Mouse (Mus musculus) myocyte (in vitro differentiated cells): Measurements from ENCODE around the gene Usp12.

Source experiments
- CEBPB ChIP-seq: IDR thresholded peaks from 2 replicates; pipeline ENCODE4 v1.6.1; 2011; ENCODE audit warnings: mild to moderate bottlenecking, moderate library complexity; ENCODE audit not compliant: poor library complexity, insufficient read depth, severe bottlenecking
- E2F4 ChIP-seq: IDR thresholded peaks from one replicate; pipeline ENCODE4 v1.6.1; 2011; ENCODE audit warnings: mild to moderate bottlenecking, control low read depth, moderate library complexity; ENCODE audit not compliant: insufficient read depth
- MAX ChIP-seq: IDR thresholded peaks from one replicate; pipeline ENCODE4 v1.6.1; 2011; ENCODE audit warnings: low read depth, mild to moderate bottlenecking, control low read depth
- MYOD1 ChIP-seq, 3 experiments: IDR thresholded peaks; one replicate each; pipeline ENCODE4 v1.6.1; 2011; ENCODE audit warnings: control low read depth in 2 of 3, low read depth in 2 of 3, mild to moderate bottlenecking in 2 of 3, moderate library complexity in 1 of 3; ENCODE audit not compliant: insufficient read length in 2 of 3, control insufficient read depth in 1 of 3
- MYOG ChIP-seq, 3 experiments: IDR thresholded peaks; one replicate each; pipeline ENCODE4 v1.6.1; 2011; ENCODE audit warnings: control low read depth in 2 of 3, low read depth in 2 of 3, mild to moderate bottlenecking in 2 of 3; ENCODE audit not compliant: insufficient read length in 2 of 3, control insufficient read depth in 1 of 3, insufficient read depth in 1 of 3
- POLR2A ChIP-seq: IDR thresholded peaks from one replicate; pipeline ENCODE4 v1.6.1; 2011; ENCODE audit warnings: low read depth, mild to moderate bottlenecking, control low read depth, moderate library complexity; ENCODE audit not compliant: insufficient read length
- POLR2AphosphoS2 ChIP-seq: IDR thresholded peaks from one replicate; pipeline ENCODE4 v1.6.1; 2011; ENCODE audit warnings: low read depth, control low read depth; ENCODE audit not compliant: insufficient read length
- REST ChIP-seq: IDR thresholded peaks from one replicate; pipeline ENCODE4 v1.6.1; 2011; ENCODE audit warnings: mild to moderate bottlenecking, control low read depth, moderate library complexity; ENCODE audit not compliant: insufficient read depth, insufficient read length
- SRF ChIP-seq: IDR thresholded peaks from one replicate; pipeline ENCODE4 v1.6.1; 2011; ENCODE audit warnings: low read depth; ENCODE audit not compliant: control insufficient read depth, insufficient read length
- TCF12 ChIP-seq: IDR thresholded peaks from one replicate; pipeline ENCODE4 v1.6.1; 2011; ENCODE audit warnings: mild to moderate bottlenecking, control low read depth; ENCODE audit not compliant: poor library complexity, insufficient read depth, severe bottlenecking
- USF1 ChIP-seq: IDR thresholded peaks from one replicate; pipeline ENCODE4 v1.6.1; 2011; ENCODE audit warnings: low read depth, mild to moderate bottlenecking, control low read depth, moderate library complexity

DNA sequence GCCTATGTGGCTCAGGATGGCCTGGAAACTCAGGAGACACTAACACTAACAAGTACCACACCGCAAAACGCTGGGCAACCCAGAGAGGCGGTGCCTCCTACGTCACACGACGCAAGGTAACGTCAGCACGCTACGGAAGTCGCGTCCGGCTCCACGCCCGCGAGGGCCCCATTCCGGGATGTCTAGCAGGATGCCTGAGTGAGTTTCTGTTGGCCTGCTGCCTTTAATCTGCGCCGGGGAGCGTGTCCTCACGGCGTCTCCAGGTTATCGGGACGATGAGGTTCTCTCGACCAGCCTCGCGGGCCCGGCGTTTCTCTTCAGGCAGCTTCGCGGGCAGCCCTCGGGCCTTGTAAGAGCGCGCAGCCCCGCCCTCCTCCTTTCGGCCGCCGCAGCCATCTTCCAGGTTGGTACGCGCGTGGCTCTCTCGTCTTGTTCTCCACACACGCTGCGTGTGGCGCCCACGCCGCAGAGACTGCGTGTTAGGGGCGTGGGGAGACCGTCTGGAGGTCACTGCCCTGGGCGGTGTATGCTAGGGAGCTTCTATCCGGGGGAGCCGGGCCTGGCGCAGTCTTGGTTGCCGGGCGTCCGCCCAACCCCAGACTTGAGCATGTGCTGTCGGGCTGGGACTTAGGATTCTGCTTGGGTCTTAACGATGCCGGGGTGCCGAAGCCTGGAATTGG, 38.1 kb upstream of the Usp12 start, which contains the start of gene Rpl21:
- TF ChIP-seq E2F4, result no peak
- no peak for TF ChIP-seq USF1
- TF ChIP-seq POLR2A, result peak; percentile 84
- TF ChIP-seq MAX, result peak; percentile 99
- TF ChIP-seq REST, result no peak
- TF ChIP-seq POLR2AphosphoS2, result peak; percentile 96
- no peak for TF ChIP-seq CEBPB
- no peak for TF ChIP-seq MYOD1 (IDR thresholded peaks at IDR 0.05; ENCODE audit: control insufficient read depth in 1 of 3, insufficient read length in 2 of 3, low read depth in 2 of 3)
- TF ChIP-seq MYOG (IDR thresholded peaks at IDR 0.05; ENCODE audit: control insufficient read depth in 1 of 3, insufficient read depth in 1 of 3, insufficient read length in 2 of 3, low read depth in 2 of 3), result no peak
- no peak for TF ChIP-seq TCF12
- TF ChIP-seq SRF, result no peak
